Mouse (Mus musculus) E14TG2a.4 (cell line): Measurements from ENCODE around the gene Olfr733.

Experiments used
- CTCF ChIP-seq: conservative IDR thresholded peaks from 2 replicates; pipeline ENCODE4 v1.5.1; 2014; ENCODE audit warnings: low read length
- NANOG ChIP-seq: IDR thresholded peaks from 2 replicates; pipeline ENCODE4 v1.6.1; 2014; ENCODE audit warnings: borderline replicate concordance, low read length, mixed read lengths

DNA sequence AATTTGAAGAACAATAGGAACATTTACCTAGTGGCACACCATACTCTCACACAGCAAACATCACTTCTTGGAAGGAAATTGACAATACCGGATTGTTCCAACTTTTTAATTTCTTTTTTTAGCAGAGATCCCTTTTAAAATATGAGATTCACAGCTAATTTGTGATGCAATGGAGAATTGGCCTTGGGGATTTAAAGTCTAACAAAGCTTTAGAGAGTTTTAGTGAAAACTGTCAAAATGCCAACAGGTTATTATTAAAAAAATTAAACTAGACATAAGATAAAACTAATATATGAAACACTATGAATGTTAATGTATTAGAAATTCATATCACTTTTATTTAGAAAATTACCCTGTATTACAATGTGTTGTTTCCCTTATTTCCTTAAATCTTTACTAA is 17.2 kb downstream of the Olfr733 start, which contains the start of gene Olfr732:
- no peak for TF ChIP-seq CTCF
- TF ChIP-seq NANOG: no peak
